Mouse (Mus musculus): Measurements from ENCODE around the gene Apobec3. TPM values are rescaled to one million over a fixed set of nuclear protein-coding genes. Genes with fewer than 3 reads are reported as not detected.

The Apobec3 gene
- polyA plus RNA-seq, 1 experiment from 2014 or later, result 5.1 TPM

DNA sequence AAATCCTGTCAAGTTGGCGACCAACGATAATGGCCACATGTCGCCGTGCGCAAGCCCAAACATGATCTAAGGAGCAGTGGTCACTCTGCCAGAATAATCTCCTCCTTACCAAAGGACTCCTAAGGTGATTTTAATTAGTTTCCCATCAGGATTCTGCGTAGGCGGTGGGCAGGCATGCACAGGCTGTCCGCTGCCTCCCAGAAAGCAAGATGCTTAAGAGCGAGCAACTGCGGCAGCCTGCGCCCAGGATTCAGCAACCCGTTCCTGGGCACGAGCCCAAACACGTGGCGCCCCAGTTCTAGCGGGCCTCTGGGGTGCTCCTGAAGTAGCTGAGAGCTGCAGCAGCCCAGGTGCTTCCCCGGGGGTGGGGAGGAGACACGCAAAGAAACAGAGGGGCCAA, 71.2 kb downstream of the Apobec3 start:
- DNase-seq (ENCODE audit: low spot score) (no peak), ATAC-seq (ENCODE audit: low FRiP score) (no peak)
- 74% methylated on average over 18 of the region's 18 CpGs for WGBS
- Histone ChIP-seq H3K9ac (no peak overlapping the region), H3K27me3 (ENCODE audit: control insufficient read depth, insufficient read depth, low read length) (no peaks in the 10 kb centered on the region), H3K4me1 (replicated peaks; ENCODE audit: control insufficient read depth, insufficient read depth, low read length) (no peaks in the 10 kb centered on the region), H3K4me3 (replicated peaks; ENCODE audit: low read length) (no peak overlapping the region), H3K9me3 (ENCODE audit: control insufficient read depth, low read length) (peaks cover 3% of the 10 kb centered on the region; the same call in 1 of the 2 replicates), H3K27ac (no peak overlapping the region), H3K36me3 (replicated peaks; ENCODE audit: control insufficient read depth, insufficient read depth) (no peaks in the 10 kb centered on the region), H3K4me2 (replicated peaks) (no peak overlapping the region)

DNA sequence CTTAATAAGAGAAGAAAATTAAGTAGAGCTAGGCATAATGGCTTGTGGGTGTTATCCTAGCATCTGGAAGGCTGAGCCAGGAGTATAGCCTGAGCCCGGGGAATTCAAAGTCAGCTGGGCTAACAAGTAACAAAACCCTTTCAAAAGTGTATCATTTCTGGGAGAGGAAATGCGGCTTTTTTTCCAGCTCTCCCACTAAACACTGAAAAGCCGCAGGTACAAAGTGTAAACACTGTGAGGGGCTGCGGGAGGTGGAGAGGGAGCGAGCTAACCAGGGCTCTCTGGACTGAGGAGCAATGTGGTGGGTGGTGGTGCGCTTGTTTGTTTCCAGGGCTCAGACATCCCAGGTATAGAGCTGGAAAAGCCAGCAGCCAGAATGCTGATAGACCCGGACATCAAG, 72.9 kb downstream of the Apobec3 start:
- ATAC-seq (ENCODE audit: low FRiP score) (no peak), DNase-seq (ENCODE audit: low spot score) (no peak)
- no peak overlapping the region for H3K4me3 ChIP-seq (replicated peaks; ENCODE audit: low read length)
- H3K36me3 ChIP-seq (replicated peaks; ENCODE audit: control insufficient read depth, insufficient read depth), result no peaks in the 10 kb centered on the region
- no peaks in the 10 kb centered on the region for H3K4me1 ChIP-seq (replicated peaks; ENCODE audit: control insufficient read depth, insufficient read depth, low read length)
- no peak overlapping the region for H3K27ac ChIP-seq
- 89% methylated on average over 7 of the region's 7 CpGs for WGBS
- H3K27me3 ChIP-seq (ENCODE audit: control insufficient read depth, insufficient read depth, low read length), result no peaks in the 10 kb centered on the region
- H3K9ac ChIP-seq, result no peak overlapping the region
- H3K9me3 ChIP-seq (ENCODE audit: control insufficient read depth, low read length), result peaks cover 3% of the 10 kb centered on the region; the same call in 1 of the 2 replicates
- no peak overlapping the region for H3K4me2 ChIP-seq (replicated peaks)

Other genes starting within 250 kb of the Apobec3 start
- gene Fam227a, start 232.7 kb upstream of the Apobec3 start, polyA plus RNA-seq (2014; fragmentation: Nextera tagmentation; extraction: Ambion mirVana), result 3.3 and 7.6 TPM in 2 replicates
- gene Cby1, start 232.5 kb upstream of the Apobec3 start, polyA plus RNA-seq (2014; fragmentation: Nextera tagmentation; extraction: Ambion mirVana), result 85.4 and 85.5 TPM in 2 replicates
- 241 and 244 TPM in 2 replicates for gene Tomm22, start 220.8 kb upstream of the Apobec3 start, polyA plus RNA-seq (2014; fragmentation: Nextera tagmentation; extraction: Ambion mirVana)
- 16.1 and 18.6 TPM in 2 replicates for gene Josd1, start 203.7 kb upstream of the Apobec3 start, polyA plus RNA-seq (2014; fragmentation: Nextera tagmentation; extraction: Ambion mirVana)
- gene Gtpbp1, start 200.8 kb upstream of the Apobec3 start, polyA plus RNA-seq (2014; fragmentation: Nextera tagmentation; extraction: Ambion mirVana), result 43.1 and 43.4 TPM in 2 replicates
- gene Sun2, start 149.1 kb upstream of the Apobec3 start, polyA plus RNA-seq (2014; fragmentation: Nextera tagmentation; extraction: Ambion mirVana), result 5.9 and 6.7 TPM in 2 replicates
- 64.6 and 67.8 TPM in 2 replicates for gene Dnal4, start 113.8 kb upstream of the Apobec3 start, polyA plus RNA-seq (2014; fragmentation: Nextera tagmentation; extraction: Ambion mirVana)
- gene Nptxr, start 86.9 kb upstream of the Apobec3 start, polyA plus RNA-seq (2014; fragmentation: Nextera tagmentation; extraction: Ambion mirVana), result 20.9 and 24.8 TPM in 2 replicates
- gene Npcd, start 57.4 kb upstream of the Apobec3 start, polyA plus RNA-seq (2014; fragmentation: Nextera tagmentation; extraction: Ambion mirVana), result 1.4 and 5.5 TPM in 2 replicates
- 36.9 and 39.8 TPM in 2 replicates for gene Cbx6, start 57.0 kb upstream of the Apobec3 start, polyA plus RNA-seq (2014; fragmentation: Nextera tagmentation; extraction: Ambion mirVana)
- gene Cbx7, start 79.5 kb downstream of the Apobec3 start, polyA plus RNA-seq (2014; fragmentation: Nextera tagmentation; extraction: Ambion mirVana), result 3.2 and 4.0 TPM in 2 replicates
- 7.3 and 7.5 TPM in 2 replicates for gene Pdgfb, start 123.3 kb downstream of the Apobec3 start, polyA plus RNA-seq (2014; fragmentation: Nextera tagmentation; extraction: Ambion mirVana)
- 37.0 and 38.7 TPM in 2 replicates for gene Syngr1, start 199.7 kb downstream of the Apobec3 start, polyA plus RNA-seq (2014; fragmentation: Nextera tagmentation; extraction: Ambion mirVana)
- gene Rpl3, start 200.2 kb downstream of the Apobec3 start, polyA plus RNA-seq (2014; fragmentation: Nextera tagmentation; extraction: Ambion mirVana), result 685 and 734 TPM in 2 replicates
- 32.2 and 36.1 TPM in 2 replicates for gene Tab1, start 241.5 kb downstream of the Apobec3 start, polyA plus RNA-seq (2014; fragmentation: Nextera tagmentation; extraction: Ambion mirVana)

Measured in hindbrain, embryonic 14.5 days (tissue).